Mouse (Mus musculus): ENCODE data around the gene Hsd3b2.
A peak's percentile ranks its signal among the peaks of the same experiment; 100 is the strongest.
"Not testable (repeated sequence)": the region's sequence is repeated elsewhere in the genome, so short reads cannot be mapped to it uniquely, and the experiment has no call there.

Gene Hsd3b2

DNA sequence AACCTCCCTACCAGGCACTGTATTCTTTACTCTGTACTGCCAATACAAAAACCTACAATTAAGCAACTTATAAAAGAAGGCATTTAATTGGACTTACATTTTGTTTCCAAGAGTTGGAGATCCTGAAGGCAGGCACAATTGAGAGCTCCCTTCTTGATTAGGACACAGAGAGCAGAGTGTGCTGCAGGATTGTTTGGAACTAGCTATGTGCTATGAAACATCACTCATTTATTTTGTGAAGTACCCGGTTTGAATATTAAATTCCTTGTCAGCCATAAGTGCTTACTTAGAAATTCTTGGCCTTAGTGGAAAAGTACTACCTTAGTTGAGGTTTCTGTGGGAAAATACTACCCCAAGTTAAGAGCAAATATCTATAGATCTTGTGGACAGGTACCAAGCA is at the start of gene Hsd3b2:
TSS of gene Hsd3b2 (minus strand) at position 168 of the 400 bp plus-strand sequence.
- DNase-seq, result peak; percentile 46

DNA sequence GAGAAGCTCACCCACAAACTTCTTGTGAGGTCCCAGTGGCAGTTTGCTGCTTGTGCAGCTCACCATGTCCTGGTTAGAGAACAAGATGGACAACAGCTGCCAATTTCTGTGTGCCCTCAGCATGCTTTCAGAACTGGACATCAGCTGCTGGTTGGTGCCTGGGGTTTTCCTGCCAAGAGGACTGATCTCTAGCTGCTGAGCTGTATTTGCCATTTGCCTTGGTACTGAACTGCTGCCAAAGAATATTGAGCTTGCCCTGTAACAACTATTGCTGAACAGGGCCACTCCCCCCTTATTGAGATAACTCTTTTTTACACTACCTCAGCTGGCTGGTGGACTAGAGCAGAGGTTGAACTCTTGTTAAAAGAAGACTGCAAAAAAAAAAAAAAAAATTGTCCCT is 39.8 kb upstream of the Hsd3b2 start:
- DNase-seq, result no peak

DNA sequence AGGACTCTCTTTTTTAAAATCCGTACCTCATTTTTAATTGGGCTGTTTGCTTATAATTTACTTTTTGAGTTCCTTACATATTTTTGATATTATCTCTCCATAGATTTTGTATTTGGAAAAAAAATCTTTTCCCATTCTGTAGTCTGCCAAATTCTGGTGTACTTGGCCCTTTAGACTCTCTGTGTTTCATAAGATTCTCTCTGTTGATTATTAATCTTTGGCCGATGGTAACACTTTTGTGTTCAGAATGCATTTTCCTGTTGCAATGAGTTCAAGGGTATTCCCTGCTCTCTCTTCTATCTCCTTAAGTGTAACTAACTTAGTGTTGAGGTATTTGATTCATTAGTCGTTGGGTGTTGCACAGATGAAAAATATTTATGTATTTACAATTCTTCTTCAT is 32.5 kb upstream of the Hsd3b2 start:
- no peak for DNase-seq

DNA sequence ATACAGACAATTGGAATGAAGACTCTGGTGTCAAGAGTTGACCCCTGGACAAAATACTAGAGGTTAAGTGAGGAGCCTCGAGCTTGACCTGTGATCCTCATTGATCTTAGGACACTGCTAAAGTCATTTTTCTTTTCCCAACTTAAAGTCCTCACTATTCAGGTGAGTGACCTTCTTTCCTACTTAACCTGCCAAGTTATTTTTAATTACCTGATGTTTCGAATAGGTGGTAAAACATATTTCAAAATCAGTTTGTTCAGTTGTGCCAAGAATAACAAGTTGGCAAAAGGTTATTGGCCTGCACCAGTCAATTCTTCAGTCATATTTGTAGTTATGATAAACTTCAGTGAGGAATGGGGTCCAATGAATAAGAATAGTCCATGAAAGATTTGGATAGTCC is 27.8 kb upstream of the Hsd3b2 start:
- no peak for DNase-seq

DNA sequence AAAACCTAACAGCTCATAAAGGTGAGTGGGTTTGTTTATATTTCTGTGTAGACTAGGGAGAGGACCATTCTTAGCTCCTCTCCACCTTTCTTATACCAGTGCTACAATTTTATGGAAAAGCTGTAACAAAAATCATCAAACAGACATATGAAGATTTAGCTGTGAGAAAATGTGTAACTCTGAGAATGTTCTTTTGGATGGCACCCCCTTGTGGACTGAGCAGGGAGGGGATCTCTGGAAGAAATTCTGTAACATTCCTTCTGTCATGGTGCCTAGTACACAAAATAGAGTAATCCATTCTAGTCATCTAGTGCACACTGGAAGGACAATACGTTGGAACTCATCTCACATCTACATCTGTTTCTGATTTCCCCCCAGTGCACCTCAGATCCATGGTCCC is 16.7 kb upstream of the Hsd3b2 start:
- not testable (repeated sequence) for DNase-seq

DNA sequence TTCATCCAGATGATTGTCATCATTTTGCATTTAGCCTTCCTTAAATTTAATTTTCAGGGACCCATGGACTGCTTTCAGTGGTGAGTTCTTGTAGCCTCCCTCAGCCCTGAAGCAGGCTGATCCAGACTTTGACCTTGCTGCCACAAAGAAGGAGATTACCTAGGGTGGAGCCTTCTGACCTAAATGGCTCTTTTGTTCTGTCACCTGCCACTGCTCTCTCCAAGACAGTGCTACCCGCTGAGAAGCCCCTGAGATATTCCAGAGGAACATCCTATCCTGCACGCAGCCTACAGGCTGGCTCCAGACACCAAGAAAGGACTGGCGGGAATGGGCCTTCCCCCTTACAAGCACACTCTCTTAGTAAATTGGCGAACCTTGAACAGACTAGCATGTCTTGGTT is 10.0 kb upstream of the Hsd3b2 start:
- DNase-seq, result no peak

DNA sequence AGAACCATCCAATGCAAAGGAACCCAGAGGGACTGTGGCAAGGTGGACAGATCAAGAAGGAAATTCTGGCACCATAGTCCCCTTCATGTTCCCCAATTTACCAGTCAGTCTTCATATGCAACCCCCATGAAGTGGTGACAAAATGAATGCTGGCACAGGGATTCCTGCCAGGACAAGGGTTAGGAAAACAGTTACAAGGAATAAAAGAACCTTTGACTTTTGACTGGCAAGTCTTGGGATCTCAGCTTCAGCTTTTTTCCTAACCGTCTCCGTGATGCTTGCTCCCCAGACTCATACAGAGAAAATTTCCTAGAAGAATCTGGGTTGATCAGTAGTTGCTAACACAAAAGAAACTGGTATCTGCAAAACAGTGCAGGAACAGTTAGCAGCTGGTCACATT is 9.4 kb upstream of the Hsd3b2 start:
- DNase-seq, result no peak

DNA sequence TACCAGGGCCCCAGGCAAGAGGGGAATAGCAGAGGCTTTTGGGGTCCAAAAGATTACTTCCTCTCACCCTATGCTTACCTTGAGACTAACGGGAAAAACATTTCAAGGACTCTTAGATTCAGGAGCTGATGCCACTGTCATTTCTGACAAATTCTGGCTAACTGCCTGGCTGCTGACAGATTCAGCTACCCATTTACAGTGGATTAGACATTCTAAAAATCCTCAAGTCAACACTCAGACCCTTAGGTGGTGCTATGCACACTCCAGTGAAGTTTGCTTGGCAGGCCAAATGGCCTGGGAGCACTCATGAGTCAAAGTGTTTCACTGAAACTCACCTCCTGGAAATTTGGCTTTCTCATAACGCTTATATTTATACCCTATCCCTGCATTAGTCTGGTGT is 1.9 kb upstream of the Hsd3b2 start:
- DNase-seq, result peak; percentile 39

DNA sequence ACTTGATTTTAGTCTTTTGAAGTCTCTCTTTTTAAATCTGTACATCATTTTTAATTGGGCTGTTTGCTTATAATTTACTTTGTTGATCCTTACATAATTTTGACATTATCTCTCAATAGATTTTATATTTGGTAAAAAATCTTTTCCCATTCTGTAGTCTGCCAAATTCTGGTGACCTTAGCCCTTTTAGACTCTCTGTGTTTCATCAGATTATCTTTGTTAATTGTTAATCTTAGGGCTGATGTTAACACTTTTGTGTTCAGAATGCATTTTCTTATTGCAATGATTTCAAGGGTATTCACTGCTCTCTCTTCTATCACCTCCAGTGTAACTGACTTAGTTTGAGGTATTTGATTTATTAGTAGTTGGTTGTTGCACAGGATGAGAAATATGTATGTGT is 3.6 kb downstream of the Hsd3b2 start:
- no peak for DNase-seq

DNA sequence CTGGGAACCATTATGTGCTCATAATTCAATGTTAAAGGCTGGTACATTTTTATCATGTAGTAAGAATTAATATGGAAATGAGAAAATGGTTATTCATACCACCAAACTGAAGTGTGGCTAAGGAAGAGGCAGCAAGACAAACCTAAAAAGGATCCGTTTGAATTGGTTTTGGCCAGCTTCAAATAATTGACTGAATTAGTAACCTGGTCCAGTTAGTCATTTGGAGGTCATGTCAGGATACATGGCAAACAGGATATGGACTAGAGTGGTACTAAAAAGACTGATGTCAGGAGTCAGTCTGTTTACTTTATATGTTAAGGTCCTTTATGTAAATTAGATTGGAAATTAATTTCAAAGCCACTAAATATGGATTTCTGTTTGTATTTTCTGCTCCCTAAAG is 41.9 kb downstream of the Hsd3b2 start:
- peak; percentile 7 for DNase-seq

DNA sequence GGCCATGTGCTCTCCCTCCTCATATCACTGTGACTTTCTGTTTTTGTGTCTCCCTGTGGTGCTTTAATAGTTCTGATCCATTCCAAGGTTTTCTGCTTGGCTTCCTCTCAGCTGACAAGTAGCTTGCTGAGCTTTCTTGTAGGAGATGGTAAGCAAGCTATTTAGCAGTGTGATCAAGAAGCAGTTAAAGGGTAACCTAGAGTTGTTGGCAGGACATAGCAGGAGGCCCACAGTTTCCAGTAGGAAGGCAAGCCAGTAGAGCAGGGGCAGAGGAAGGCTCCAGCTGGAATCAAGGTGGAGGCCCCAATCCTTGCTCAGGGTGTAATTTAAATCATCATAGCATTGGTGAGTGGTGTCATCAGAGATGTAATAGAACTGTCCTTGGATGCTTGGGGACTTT is 43.6 kb downstream of the Hsd3b2 start:
- peak; percentile 54 for DNase-seq
